Mouse (Mus musculus) activated CD4-positive, CD25-positive, alpha-beta regulatory T cell, adult 4 months (primary cell): ENCODE results near the gene Mrpl21. TPM values are rescaled to one million over a fixed set of nuclear protein-coding genes. Genes with fewer than 3 reads are reported as not detected.

ENCODE experiments used
- ATAC-seq: one replicate; pipeline ENCODE4 v1.8.0; 2017
- polyA plus RNA-seq, 2 experiments: library from polyadenylated mRNA; unstranded; fragments of 100-300 nt; shearing (Covaris generic); gene quantifications; one replicate each; pipeline ENCODE4 v1.2.1; 2017

The Mrpl21 gene
- polyA plus RNA-seq, 2 experiments from 2014 or later, result 116 to 129 TPM

DNA sequence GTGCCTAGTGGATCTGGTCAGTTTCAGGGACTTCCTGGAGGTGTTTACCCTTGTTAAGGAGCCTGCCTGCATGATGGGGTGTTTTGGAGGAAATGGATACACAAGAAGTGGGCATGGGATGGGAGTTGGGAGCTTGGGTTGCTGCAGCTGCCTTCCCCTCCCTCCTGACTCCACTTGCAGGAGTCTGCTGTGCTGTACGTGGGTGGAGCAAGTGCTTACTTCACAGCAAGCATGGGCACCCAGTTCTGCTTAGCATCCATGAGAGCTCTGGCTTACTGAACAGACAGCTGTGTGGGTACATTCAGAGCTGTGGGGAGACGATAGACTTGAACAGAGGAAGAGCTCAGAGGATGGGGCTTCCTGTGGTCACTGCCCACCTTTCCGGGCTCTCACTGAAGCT, 58.3 kb downstream of the Mrpl21 start:
- ATAC-seq, result no peak

Other genes with a start within 250 kb of the Mrpl21 start
- gene Ighmbp2, start 116 bp downstream of the Mrpl21 start, polyA plus RNA-seq, result 1 to 10 TPM; 3.3 to 4.9 TPM
- gene Cpt1a, start 39.4 kb downstream of the Mrpl21 start, polyA plus RNA-seq, result 10 to 100 TPM; 18.3 to 18.4 TPM
- gene Tesmin, start 106.0 kb downstream of the Mrpl21 start, polyA plus RNA-seq, result not detected
- gene Gal, start 131.6 kb downstream of the Mrpl21 start, polyA plus RNA-seq, result 1 to 10 TPM in 1 of 2 experiments, not detected in 1; 2.1 TPM